Mouse (Mus musculus): Measurements from ENCODE around the gene Ahsg. TPM values are rescaled to one million over a fixed set of nuclear protein-coding genes. Genes with fewer than 3 reads are reported as not detected.
"Not testable (repeated sequence)": the region's sequence is repeated elsewhere in the genome, so short reads cannot be mapped to it uniquely, and the experiment has no call there.

Ahsg gene
- total RNA-seq, 4 experiments from 2014 or later, result 6.1 to 8.4 (median 7.2) TPM

DNA sequence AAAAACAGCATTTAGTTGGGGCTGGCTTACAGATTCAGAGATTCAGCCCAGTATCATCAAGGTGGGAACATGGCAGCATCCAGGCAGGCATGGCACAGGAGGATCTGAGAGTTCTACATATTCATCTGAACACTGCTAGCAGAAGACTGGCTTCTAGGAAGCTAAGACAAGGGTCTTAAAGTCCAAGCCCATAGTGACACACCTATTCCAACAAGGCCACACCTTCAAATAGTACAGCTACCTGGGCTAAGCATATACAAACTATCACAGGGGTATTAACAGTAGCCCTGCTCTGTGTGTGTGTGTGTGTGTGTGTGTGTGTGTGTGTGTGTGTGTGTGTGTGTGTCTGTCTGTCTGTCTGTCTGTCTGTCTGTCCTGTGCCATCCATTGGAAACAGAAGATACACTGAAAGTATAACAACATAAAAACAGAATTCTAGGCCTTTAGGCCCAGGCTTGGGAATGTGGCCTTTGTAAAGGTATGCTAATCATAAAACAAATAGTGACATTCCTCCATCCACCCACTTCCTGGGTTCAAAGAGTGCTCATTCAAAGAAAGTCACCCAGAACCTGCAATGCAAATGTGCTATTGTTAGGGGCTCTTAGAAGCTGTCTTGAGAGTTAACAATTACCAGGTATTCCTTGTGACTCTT, 50.9 kb downstream of the Ahsg start:
- DNase-seq, result not testable (repeated sequence)

- DNase-seq, result no peak
These were observed 56.3 kb downstream of the Ahsg start for GRCm38 (mm10) chr16:22947371-22947770.

Other genes starting within 250 kb of the Ahsg start
- gene Dgkg, start 234.1 kb upstream of the Ahsg start, total RNA-seq (2022), result 1 to 10 TPM; 3.3 to 6.6 (median 5.2) TPM
- gene Crygs, start 79.7 kb upstream of the Ahsg start, total RNA-seq (2022), result not detected
- gene Tbccd1, start 33.6 kb upstream of the Ahsg start, total RNA-seq (2022), result 10 to 100 TPM; 19.2 to 26.1 (median 23.1) TPM
- 10 to 100 TPM; 55.9 to 75.2 (median 64.1) TPM for gene Dnajb11, start 33.4 kb upstream of the Ahsg start, total RNA-seq (2022)
- 10 to 100 TPM in 2 of 4 experiments, 1 to 10 TPM in 2; 2.4 to 25.4 (median 6.9) TPM for gene Fetub, start 27.1 kb downstream of the Ahsg start, total RNA-seq (2022)
- under 1 TPM in 2 of 4 experiments, not detected in 2; 0.20 to 0.46 TPM for gene Hrg, start 59.8 kb downstream of the Ahsg start, total RNA-seq (2022)
- 1 to 10 TPM; 3.6 to 5.7 (median 4.7) TPM for gene Kng2, start 138.2 kb downstream of the Ahsg start, total RNA-seq (2022)
- gene Kng1, start 166.6 kb downstream of the Ahsg start, total RNA-seq (2022), result 1 to 10 TPM in 1 of 4 experiments, under 1 TPM in 3; 0.18 to 1.0 (median 0.52) TPM
- 100 to 1,000 TPM; 551 to 775 (median 679) TPM for gene Eif4a2, start 216.2 kb downstream of the Ahsg start, total RNA-seq (2022)
- 10 to 100 TPM in 1 of 4 experiments, 1 to 10 TPM in 3; 7.1 to 10.8 (median 9.2) TPM for gene Rfc4, start 236.5 kb downstream of the Ahsg start, total RNA-seq (2022)

All from adrenal gland, adult 8-10 months (tissue).